Mouse (Mus musculus): ENCODE results near the gene Klc4. TPM values are rescaled to one million over a fixed set of nuclear protein-coding genes. Genes with fewer than 3 reads are reported as not detected.

Gene Klc4
- 16.8 TPM for total RNA-seq (2023)

DNA sequence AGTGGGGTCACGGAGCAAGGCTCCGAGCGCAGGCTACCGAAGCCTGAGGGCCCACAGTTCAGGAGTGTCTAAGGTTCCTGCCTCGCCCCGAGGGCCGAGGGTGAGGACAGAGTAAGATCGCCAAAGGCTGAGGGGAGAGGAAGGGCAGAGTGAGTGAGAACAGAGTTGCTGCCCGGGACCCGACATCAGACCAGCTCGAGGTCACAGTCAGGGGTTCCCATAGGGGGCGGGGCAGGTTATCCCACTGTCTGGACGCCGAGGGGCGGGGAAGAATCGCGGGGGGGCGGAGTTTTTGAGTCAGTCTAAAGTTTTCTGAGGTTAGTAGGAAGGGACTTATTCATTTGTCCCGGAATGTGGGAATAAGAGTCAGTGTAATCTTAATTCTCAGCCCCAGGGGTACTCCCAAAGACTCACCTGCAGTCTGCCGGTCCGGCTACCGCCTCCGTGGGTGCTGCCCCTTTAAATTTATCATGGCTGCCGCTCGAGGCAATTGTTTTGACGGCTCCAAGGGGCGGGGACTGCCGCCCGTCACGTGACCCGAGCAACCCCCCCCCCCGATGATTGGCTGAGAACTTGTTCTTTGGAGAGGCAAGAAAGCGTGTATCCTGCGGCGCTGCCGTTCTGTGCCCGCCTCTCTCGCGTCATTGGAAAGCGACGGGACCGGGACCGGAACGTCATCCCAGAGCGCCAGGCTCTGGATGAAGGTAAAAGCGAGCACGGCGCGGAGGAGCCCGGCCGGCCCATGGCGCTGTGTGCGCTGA, at the start of gene Klc4, which contains the start of gene Mrpl2:
TSS of gene Klc4 (minus strand) at position 462 of the 761 bp plus-strand sequence.
TSS of gene Mrpl2 (plus strand) at position 669 of the 761 bp plus-strand sequence.

DNA sequence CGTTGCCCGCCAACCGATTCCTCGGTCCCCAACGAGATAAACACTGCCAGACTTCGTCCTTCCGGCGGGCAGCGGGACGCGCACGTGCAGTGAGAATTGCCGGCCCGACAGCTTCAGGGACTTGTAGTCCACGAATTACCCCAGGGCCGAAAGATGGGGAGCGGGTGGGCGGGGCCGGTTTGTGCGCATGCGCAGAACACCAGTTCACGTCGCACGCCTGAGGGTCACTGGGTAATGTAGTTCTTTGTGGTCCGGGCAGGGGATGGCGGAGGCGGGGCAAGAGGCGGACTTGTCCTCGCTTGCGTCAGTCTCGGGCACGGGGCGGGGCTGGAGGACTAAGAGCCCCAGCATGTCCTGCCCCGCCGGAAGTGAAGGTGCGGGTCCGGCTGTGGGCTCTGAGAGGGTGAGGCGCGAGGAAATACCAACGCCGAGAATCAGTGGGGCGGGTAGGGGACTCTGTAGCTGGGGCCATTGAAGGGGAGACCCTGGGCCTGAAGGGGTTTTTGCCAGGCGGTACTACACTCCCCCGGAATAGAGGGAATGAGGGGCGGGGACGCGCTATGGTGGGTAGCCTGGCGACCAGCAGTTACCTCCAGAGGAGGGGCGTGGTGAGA, 35.0 kb upstream of the Klc4 start, which contains the start of gene Klhdc3:
TSS of gene Klhdc3 (minus strand) at position 155 of the 614 bp plus-strand sequence.

DNA sequence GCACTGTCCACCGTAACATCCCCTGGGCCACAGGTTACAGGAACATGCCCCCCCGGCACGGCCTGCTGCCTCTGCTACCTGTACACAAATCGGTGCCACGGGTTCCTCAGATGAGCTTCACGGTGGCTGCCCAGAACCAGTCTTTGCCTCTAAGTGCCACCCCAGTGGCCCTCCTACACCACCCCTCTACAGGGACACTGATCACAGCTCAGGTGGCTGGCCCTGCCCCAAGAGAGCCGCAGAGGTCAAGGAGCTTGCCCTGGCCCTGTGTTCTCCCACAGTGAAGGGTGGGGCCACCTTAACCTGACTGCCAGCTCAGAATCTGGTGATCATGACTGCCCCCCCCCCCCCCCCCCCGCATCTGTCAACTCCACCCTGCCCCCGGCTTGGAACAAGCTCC, 32.6 kb upstream of the Klc4 start, which contains the start of gene Mea1:
TSS of gene Mea1 (plus strand) at position 378 of the 400 bp plus-strand sequence.

DNA sequence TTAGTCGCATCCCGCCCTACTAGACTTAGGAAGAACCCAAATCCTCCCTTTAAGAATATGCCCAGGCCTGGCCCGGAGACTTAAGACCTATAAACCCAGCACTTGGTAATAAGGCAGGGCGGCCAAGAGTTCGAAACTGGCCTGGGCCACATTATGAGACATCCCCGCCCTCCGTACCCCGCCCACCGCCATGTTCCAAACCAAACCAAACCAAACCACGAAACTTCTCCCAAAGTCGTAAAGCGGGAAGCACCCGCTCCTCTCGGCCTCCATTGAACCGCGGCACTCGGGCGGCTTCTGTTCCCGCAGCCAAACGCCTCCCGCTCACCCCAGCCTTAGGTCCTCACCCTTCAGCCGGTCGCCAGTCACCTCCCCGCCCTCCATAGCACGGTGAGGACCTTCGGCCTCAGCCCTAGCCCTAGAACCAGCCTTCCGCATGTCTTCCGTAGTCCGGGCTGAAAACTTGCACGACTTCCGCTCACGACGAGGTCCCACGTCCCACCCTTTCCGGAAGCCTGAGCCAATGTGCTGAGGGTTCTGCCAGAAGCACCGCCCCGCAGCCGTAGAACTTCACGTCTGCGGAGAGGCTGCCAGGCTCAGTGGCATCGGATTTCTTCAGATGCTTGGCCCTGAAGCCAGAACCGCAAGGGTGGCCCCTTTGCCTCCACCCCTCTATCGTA, 28.2 kb upstream of the Klc4 start, which contains the start of gene Rrp36:
TSS of gene Rrp36 (minus strand) at position 503 of the 680 bp plus-strand sequence.

DNA sequence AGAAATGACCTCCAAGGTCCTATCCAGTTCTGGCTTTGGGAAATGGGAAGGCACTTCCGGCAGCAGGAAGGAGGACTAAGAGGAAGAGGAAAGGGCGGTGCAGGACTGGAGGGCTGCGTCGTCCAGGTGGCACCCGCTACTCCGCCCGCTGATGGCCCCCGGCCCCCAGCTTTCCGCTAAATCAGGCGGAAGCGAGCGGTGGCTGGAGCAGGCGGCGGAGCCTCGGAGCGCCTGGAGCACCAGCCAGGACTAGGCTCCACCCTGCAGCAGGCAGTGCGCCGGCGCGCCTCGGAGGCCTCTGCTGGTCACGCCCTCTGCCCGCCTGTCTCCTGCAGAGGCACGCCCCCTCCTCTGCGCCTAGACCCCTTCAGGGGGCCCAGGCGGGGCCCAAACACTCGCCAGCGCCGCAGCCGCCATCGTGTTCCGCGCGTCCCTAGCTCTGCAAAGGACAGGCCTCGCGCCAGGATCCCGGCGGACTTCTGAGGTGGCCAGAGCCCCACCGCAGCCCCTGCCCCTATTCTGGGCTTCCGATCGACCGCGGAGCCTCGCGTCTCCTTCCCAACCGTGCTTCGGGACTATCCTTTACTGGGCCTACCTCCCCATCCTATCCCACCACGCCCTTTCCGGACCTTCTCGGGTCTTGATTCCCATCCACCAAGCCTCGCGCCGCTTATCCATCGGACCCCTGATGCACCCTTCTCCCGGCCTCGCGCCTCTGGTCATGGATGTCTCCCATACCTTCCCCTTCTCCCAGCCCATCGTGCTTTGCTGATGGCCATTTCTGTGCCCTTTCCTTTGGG, 4.6 kb upstream of the Klc4 start, which contains the start of gene Cul7:
TSS of gene Cul7 (plus strand) at position 106 of the 800 bp plus-strand sequence.

DNA sequence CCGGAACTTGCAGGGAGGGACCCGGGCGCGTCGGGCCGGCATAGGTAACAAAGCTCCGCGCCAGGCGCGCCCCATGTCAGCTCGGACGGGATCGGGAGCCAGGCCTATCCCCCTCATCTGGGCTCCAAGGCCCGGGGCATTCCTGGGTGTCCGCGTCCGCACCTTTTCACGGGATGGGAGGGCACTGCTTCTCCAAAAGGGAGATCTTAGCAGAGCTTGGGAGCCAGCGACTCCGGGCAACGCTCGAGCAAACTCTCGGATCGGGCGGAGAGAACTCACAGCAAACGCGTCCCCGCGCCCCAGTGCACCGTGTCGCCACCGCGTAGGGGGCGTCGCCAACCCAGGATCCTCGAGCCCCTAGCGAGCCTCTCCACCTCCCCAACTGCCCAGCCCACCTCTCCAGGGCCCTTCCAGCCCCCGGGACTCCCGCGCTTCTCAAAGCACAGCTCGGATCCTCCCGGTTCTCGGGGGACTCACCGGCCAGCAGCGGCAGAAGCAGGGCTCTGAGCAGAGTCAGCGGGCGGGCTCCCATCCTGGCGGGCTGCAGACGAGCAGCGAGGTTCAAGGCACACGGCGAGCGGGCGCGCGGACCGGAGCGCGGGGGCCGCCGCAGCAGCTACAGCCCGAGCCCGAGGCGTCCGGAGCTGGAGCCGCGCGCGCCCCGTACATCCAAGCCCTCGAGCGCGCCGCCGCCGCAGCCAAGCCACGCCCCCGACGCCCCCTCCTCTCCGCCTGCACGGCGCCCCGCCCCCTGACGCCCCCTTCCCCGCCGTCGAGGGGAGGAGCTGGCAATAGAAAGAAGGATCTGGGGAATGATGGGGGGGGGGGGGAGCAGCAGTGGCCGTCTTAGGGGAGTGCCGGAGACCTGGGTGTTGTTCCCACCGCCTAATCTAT, 16.8 kb downstream of the Klc4 start, which contains the start of gene Ptk7:
TSS of gene Ptk7 (minus strand) at position 714 of the 894 bp plus-strand sequence.

Other genes starting within 250 kb of the Klc4 start
- gene Crip3, start 217.1 kb downstream of the Klc4 start, total RNA-seq (2023), result not detected
- gene Slc22a7, start 207.6 kb downstream of the Klc4 start, total RNA-seq (2023), result not detected
- 0.56 TPM for gene Ttbk1, start 158.3 kb downstream of the Klc4 start, total RNA-seq (2023)
- not detected for gene Dnph1, start 149.3 kb downstream of the Klc4 start, total RNA-seq (2023)
- gene Cul9, start 99.6 kb downstream of the Klc4 start, total RNA-seq (2023), result 13.4 TPM
- gene Srf, start 89.8 kb downstream of the Klc4 start, total RNA-seq (2023), result 62.6 TPM
- not detected for gene Ptk7, start 16.5 kb downstream of the Klc4 start, total RNA-seq (2023)
- 29.7 TPM for gene Mrpl2, start 207 bp upstream of the Klc4 start, total RNA-seq (2023)
- 5.2 TPM for gene Cul7, start 4.3 kb upstream of the Klc4 start, total RNA-seq (2023)
- gene Rrp36, start 28.3 kb upstream of the Klc4 start, total RNA-seq (2023), result 28.7 TPM
- 45.7 TPM for gene Mea1, start 32.8 kb upstream of the Klc4 start, total RNA-seq (2023)
- gene Klhdc3, start 34.9 kb upstream of the Klc4 start, total RNA-seq (2023), result 40.5 TPM
- 39.6 TPM for gene Ppp2r5d, start 59.1 kb upstream of the Klc4 start, total RNA-seq (2023)
- gene Pex6, start 65.4 kb upstream of the Klc4 start, total RNA-seq (2023), result 29.7 TPM
- gene Gnmt, start 83.1 kb upstream of the Klc4 start, total RNA-seq (2023), result 0.94 TPM
- gene Cnpy3, start 106.2 kb upstream of the Klc4 start, total RNA-seq (2023), result 57.5 TPM
- gene Ptcra, start 117.7 kb upstream of the Klc4 start, total RNA-seq (2023), result not detected
- 18.1 TPM for gene 2310039H08Rik, start 126.6 kb upstream of the Klc4 start, total RNA-seq (2023)
- 60.5 TPM for gene Rpl7l1, start 136.7 kb upstream of the Klc4 start, total RNA-seq (2023)
- gene Bicral, start 212.5 kb upstream of the Klc4 start, total RNA-seq (2023), result 55.5 TPM
- gene Tbcc, start 244.7 kb upstream of the Klc4 start, total RNA-seq (2023), result 12.5 TPM